Mouse (Mus musculus): Measurements from ENCODE around the gene Olfr889. TPM values are rescaled to one million over a fixed set of nuclear protein-coding genes. Genes with fewer than 3 reads are reported as not detected.

The Olfr889 gene
- polyA plus RNA-seq (2021; fragmentation: Nextera tagmentation): 0.15 and 0.23 TPM in 2 replicates
- long read RNA-seq, experiment 1: 0 reads
- long read RNA-seq, experiment 2: 0 reads

GRCm38 (mm10) chr9:38114898-38115297 lies at the start of gene Olfr889:
Gene Olfr889, plus strand, starts transcription at chr9:38115198.

GRCm38 (mm10) chr9:38083772-38084171 lies 31.2 kb upstream of the Olfr889 start, which contains the start of gene Olfr887:
Gene Olfr887, plus strand, starts transcription at chr9:38084072.

DNA sequence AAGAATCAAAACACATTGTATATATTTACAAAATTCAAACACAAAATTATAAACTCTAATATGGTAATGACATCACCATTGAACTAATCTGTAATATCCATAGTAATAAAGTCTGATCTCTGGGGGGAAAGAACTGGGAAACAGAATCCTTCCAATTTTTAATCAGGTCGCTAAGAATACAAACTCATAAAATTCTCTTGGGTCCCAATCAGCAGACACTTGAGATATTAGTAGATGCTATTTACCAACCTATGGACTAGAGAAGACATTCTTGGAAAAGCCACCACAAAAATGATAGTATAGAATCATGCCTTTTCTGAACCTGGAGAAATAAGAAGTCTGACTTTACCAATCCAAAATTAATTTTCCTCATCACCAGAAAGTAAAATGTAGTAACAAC lies 7.2 kb upstream of the Olfr889 start, which contains the start of gene Olfr888:
TSS of gene Olfr888 (plus strand) at position 301 of the 400 bp plus-strand sequence.

GRCm38 (mm10) chr9:38142217-38142616 lies 27.2 kb downstream of the Olfr889 start, which contains the start of gene Olfr890:
Gene Olfr890, plus strand, starts transcription at chr9:38142517.

Other genes starting within 250 kb of the Olfr889 start
- not detected in 2 replicates for gene Olfr145, start 218.5 kb upstream of the Olfr889 start, polyA plus RNA-seq (2021; fragmentation: Nextera tagmentation)
- not detected in 2 replicates for gene Olfr878, start 197.4 kb upstream of the Olfr889 start, polyA plus RNA-seq (2021; fragmentation: Nextera tagmentation)
- gene Olfr881, start 123.4 kb upstream of the Olfr889 start, polyA plus RNA-seq (2021; fragmentation: Nextera tagmentation): not detected in 2 replicates
- not detected in 2 replicates for gene Olfr883, start 89.4 kb upstream of the Olfr889 start, polyA plus RNA-seq (2021; fragmentation: Nextera tagmentation)
- not detected in 2 replicates for gene Olfr884, start 68.6 kb upstream of the Olfr889 start, polyA plus RNA-seq (2021; fragmentation: Nextera tagmentation)
- not detected in 2 replicates for gene Olfr885, start 53.9 kb upstream of the Olfr889 start, polyA plus RNA-seq (2021; fragmentation: Nextera tagmentation)
- gene Olfr887, start 31.1 kb upstream of the Olfr889 start, polyA plus RNA-seq (2021; fragmentation: Nextera tagmentation): not detected in 2 replicates
- gene Olfr888, start 7.1 kb upstream of the Olfr889 start, polyA plus RNA-seq (2021; fragmentation: Nextera tagmentation): not detected in 2 replicates
- not detected in 2 replicates for gene Olfr890, start 27.3 kb downstream of the Olfr889 start, polyA plus RNA-seq (2021; fragmentation: Nextera tagmentation)
- not detected in 2 replicates for gene Olfr891, start 65.6 kb downstream of the Olfr889 start, polyA plus RNA-seq (2021; fragmentation: Nextera tagmentation)
- not detected in 2 replicates for gene Olfr893, start 93.2 kb downstream of the Olfr889 start, polyA plus RNA-seq (2021; fragmentation: Nextera tagmentation)
- gene Olfr894, start 102.9 kb downstream of the Olfr889 start, polyA plus RNA-seq (2021; fragmentation: Nextera tagmentation): not detected in 2 replicates
- not detected in 2 replicates for gene Olfr143, start 137.6 kb downstream of the Olfr889 start, polyA plus RNA-seq (2021; fragmentation: Nextera tagmentation)
- not detected in 2 replicates for gene Olfr895, start 152.7 kb downstream of the Olfr889 start, polyA plus RNA-seq (2021; fragmentation: Nextera tagmentation)
- gene Olfr896-ps1, start 175.9 kb downstream of the Olfr889 start, polyA plus RNA-seq (2021; fragmentation: Nextera tagmentation): not detected in 2 replicates
- gene Olfr25, start 213.9 kb downstream of the Olfr889 start, polyA plus RNA-seq (2021; fragmentation: Nextera tagmentation): not detected in 2 replicates
- not detected in 2 replicates for gene Olfr898, start 233.2 kb downstream of the Olfr889 start, polyA plus RNA-seq (2021; fragmentation: Nextera tagmentation)

All from left cerebral cortex, adult 6 months (tissue).